Mouse (Mus musculus) intestine, postnatal 0 days (tissue): ENCODE measurements around the gene Cep68. TPM values are rescaled to one million over a fixed set of nuclear protein-coding genes. Genes with fewer than 3 reads are reported as not detected.

Experiments
- ATAC-seq: fragments of 200-750 bp; cut with Nextera tagmentation; 2 replicates; pipeline ENCODE4 v1.8.0; 2017; ENCODE audit warnings: mild to moderate bottlenecking, moderate TSS enrichment, moderate library complexity
- H3K27ac ChIP-seq: fragments of 300-500 bp; sonication (generic); 2 replicates; pipeline ENCODE4 v1.5.1; 2014; ENCODE audit warnings: mild to moderate bottlenecking, low read depth, low read length, moderate library complexity
- H3K27me3 ChIP-seq: fragments of 300-500 bp; sonication (generic); replicated peaks from 2 replicates; pipeline ENCODE4 v1.6.1; 2014; ENCODE audit warnings: low read length, mixed read lengths; ENCODE audit not compliant: control insufficient read depth, insufficient read depth
- H3K36me3 ChIP-seq: fragments of 300-500 bp; sonication (generic); 2 replicates; pipeline ENCODE4 v1.6.1; 2014; ENCODE audit warnings: mild to moderate bottlenecking, moderate library complexity; ENCODE audit not compliant: control insufficient read depth, insufficient read depth
- H3K4me1 ChIP-seq: fragments of 300-500 bp; sonication (generic); replicated peaks from 2 replicates; pipeline ENCODE4 v1.6.1; 2014; ENCODE audit warnings: antibody characterized with exemption, low read length, mixed read lengths; ENCODE audit not compliant: control insufficient read depth, insufficient read depth
- H3K4me2 ChIP-seq: fragments of 300-500 bp; sonication (generic); replicated peaks from 2 replicates; pipeline ENCODE4 v1.6.1; 2014; ENCODE audit warnings: low read depth, mild to moderate bottlenecking, moderate library complexity
- H3K4me3 ChIP-seq: fragments of 300-500 bp; sonication (generic); 2 replicates; pipeline ENCODE4 v1.5.1; 2014; ENCODE audit warnings: low read depth, low read length
- H3K9ac ChIP-seq: fragments of 300-500 bp; sonication (generic); 2 replicates; pipeline ENCODE4 v1.6.1; 2014; ENCODE audit warnings: mild to moderate bottlenecking, low read depth, low read length
- H3K9me3 ChIP-seq: fragments of 300-500 bp; sonication (generic); 2 replicates; pipeline ENCODE4 v1.6.1; 2016; ENCODE audit warnings: mixed run types; ENCODE audit not compliant: control insufficient read depth
- CTCF ChIP-seq: sonication (generic); IDR thresholded peaks from 2 replicates; pipeline ENCODE4 v1.5.1; 2016; ENCODE audit warnings: low read depth, mild to moderate bottlenecking, control low read depth, antibody characterized with exemption, moderate library complexity
- WGBS: fragments of 180-500 bp; shearing (Covaris S2); extraction: QIAGEN DNeasy Blood & Tissue Kit; methylation state at CpG from one replicate; pipeline ENCODE4 v1.1.7; 2014; 5-methylcytosine and 5-hydroxymethylcytosine counted together
- polyA plus RNA-seq: library from polyadenylated mRNA; unstranded; fragments of >200 nt; fragmentation: Nextera tagmentation; extraction: Ambion mirVana; gene quantifications from 2 replicates; pipeline ENCODE4 v1.2.1, GENCODE M21; 2015

Cep68 gene
- polyA plus RNA-seq, 1 experiment from 2014 or later: 6.3 TPM

GRCm38 (mm10) chr11:20243214-20243913, 5.9 kb downstream of the Cep68 start:
- H3K4me1 ChIP-seq: 0 out of 2 replicates have a peak, but pooled peaks cover 2% of the 10 kb centered on the region
- H3K4me3 ChIP-seq: no peak overlapping the region
- 51% methylated on average over 9 of the region's 9 CpGs for WGBS
- ATAC-seq: no peak
- no peaks in the 10 kb centered on the region for H3K27me3 ChIP-seq
- no peak overlapping the region for H3K4me2 ChIP-seq
- H3K27ac ChIP-seq: no peak overlapping the region
- H3K36me3 ChIP-seq: peaks cover 41% of the 10 kb centered on the region
- no peaks in the 10 kb centered on the region for H3K9me3 ChIP-seq
- no peak overlapping the region for H3K9ac ChIP-seq
- peak; percentile 41; the same call in 1 of the 2 replicates for TF ChIP-seq CTCF

DNA sequence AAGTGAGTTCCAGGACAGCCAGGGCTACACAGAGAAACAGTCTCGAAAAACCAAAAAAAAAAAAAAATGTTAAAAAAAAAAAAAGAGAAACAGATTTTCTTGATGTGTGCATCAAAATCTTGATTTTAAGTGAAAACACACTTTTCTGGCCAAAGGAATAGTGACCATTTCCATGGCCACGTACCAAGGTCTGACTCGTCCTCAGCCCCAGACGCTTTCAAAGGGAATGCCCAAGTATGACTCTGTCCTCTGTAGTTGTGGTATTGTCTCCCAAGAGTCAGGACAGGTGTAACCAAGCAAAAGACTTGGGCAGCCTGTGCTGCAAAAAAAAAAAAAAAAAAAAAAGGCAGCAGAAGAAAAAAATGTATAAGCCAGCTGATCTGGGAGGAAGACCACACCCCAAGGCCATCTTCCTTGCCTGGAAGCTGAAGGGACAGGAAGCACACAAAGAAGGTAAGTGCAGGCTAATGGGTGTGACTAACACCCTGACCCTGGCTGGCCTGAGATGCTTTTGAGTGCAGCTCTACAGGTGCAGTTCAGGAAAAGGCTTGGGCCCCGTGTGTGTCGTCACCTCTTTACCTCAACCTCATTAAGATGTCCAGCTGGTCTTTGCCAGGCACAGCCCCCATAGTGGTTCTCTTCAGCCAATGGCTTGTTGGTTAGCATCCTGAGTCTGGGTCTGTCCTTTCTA, 6.7 kb downstream of the Cep68 start:
- Histone ChIP-seq H3K9me3 (no peaks in the 10 kb centered on the region), H3K36me3 (peaks cover 46% of the 10 kb centered on the region), H3K27ac (no peak overlapping the region), H3K9ac (no peak overlapping the region), H3K4me3 (no peak overlapping the region), H3K4me1 (no peaks in the 10 kb centered on the region), H3K4me2 (no peak overlapping the region), H3K27me3 (no peaks in the 10 kb centered on the region)
- WGBS: 89% methylated on average over 6 of the region's 6 CpGs
- no peak for TF ChIP-seq CTCF
- ATAC-seq: no peak

DNA sequence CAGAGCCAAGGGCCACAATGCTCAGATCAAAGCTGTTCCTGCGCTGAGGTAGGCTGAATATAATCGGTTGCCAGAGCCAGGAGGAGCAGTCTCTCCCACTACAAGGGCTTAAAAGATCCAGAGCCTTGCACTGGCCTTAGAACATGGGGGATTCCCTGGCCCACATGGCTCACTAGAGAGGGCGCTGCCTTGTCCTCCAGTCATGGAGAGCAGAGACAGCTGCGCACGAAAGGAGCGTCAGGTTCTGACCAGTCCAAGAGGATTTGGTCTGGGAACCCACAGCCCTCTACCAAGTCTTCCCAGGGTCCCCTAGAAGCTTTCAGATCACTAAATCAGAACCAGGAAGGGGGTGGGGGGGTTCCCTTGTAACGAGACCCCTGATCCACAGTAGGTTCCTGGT, 7.9 kb downstream of the Cep68 start:
- no peak overlapping the region for H3K4me2 ChIP-seq
- 94% methylated on average over 7 of the region's 7 CpGs for WGBS
- no peak overlapping the region for H3K4me3 ChIP-seq
- no peaks in the 10 kb centered on the region for H3K4me1 ChIP-seq
- no peaks in the 10 kb centered on the region for H3K9me3 ChIP-seq
- TF ChIP-seq CTCF: no peak
- no peak for ATAC-seq
- no peak overlapping the region for H3K27ac ChIP-seq
- no peak overlapping the region for H3K9ac ChIP-seq
- H3K36me3 ChIP-seq: peaks cover 58% of the 10 kb centered on the region
- no peaks in the 10 kb centered on the region for H3K27me3 ChIP-seq

- Histone ChIP-seq H3K27me3 (no peaks in the 10 kb centered on the region), H3K4me2 (no peak overlapping the region), H3K36me3 (peaks cover 64% of the 10 kb centered on the region), H3K27ac (no peak overlapping the region), H3K4me3 (no peak overlapping the region), H3K9ac (no peak overlapping the region), H3K9me3 (no peaks in the 10 kb centered on the region), H3K4me1 (no peaks in the 10 kb centered on the region)
- no peak for TF ChIP-seq CTCF
- no peak for ATAC-seq
- WGBS: 60% methylated on average over 5 of the region's 5 CpGs
Measured at GRCm38 (mm10) chr11:20240331-20240730, 8.9 kb downstream of the Cep68 start.

DNA sequence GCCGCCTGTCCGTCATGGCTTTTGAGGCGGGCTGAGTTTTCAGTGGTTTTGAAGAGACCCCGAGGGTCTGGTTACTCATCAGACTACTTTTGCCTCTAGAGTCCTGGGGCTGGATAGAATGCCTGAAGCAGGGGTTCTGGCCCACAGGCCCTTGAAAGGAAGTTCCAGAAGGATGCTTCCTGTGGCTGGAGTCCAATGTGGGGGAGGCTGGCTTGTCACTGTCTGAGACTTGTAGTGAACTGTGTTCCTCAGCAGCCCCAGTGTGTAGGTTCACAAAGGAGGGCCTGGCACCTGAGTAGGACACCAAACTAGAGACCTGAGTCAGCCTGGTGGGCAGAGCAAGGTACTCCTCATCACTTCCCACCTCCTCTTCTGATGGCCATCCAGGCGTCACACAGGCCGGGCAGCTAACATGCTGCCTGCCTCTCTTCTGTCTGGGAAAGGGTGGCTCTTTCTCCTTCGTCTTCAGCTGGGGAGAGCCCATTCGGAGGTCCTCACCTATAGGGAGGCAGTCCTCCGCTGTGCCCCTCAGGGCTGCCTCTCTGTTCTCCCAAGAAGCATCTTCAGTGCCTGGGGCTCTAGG, 9.9 kb downstream of the Cep68 start:
- H3K4me2 ChIP-seq: no peak overlapping the region
- TF ChIP-seq CTCF: no peak
- 90% methylated on average over 9 of the region's 9 CpGs for WGBS
- ATAC-seq: no peak
- H3K9me3 ChIP-seq: no peaks in the 10 kb centered on the region
- H3K27ac ChIP-seq: no peak overlapping the region
- H3K4me1 ChIP-seq: no peaks in the 10 kb centered on the region
- H3K36me3 ChIP-seq: peaks cover 67% of the 10 kb centered on the region
- no peak overlapping the region for H3K4me3 ChIP-seq
- H3K27me3 ChIP-seq: no peaks in the 10 kb centered on the region
- H3K9ac ChIP-seq: no peak overlapping the region

DNA sequence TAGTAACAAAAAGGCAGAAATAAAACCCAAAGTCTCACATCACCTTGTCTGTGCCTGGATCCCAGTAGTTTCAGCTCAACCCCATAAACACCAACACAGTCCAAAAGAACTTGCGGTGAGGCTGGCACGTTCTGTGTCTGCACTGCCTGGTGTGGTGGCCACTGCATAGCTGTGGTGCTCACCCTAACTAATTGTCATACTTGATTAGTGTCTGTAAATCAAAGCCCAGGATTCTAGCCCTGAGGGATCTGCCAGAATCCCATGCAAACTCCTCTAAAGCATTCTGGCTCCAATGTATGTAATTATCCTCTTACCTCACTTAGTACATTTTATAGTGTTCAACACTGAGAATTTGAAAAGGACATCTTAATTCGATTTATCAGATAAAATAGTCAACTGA, 11.3 kb downstream of the Cep68 start:
- H3K4me3 ChIP-seq: no peak overlapping the region
- H3K27me3 ChIP-seq: no peaks in the 10 kb centered on the region
- no peak for ATAC-seq
- peaks cover 70% of the 10 kb centered on the region for H3K36me3 ChIP-seq
- TF ChIP-seq CTCF: no peak
- no peak overlapping the region for H3K9ac ChIP-seq
- H3K27ac ChIP-seq: no peak overlapping the region
- H3K9me3 ChIP-seq: no peaks in the 10 kb centered on the region
- H3K4me1 ChIP-seq: no peaks in the 10 kb centered on the region
- H3K4me2 ChIP-seq: no peak overlapping the region
- WGBS: 96% methylated on average over 3 of the region's 3 CpGs
